Mouse (Mus musculus) mouse trophoblast stem cell (cell line): ENCODE measurements at regions not wholly inside any gene's neighbourhood (a gene's known extent, or its start where the extent isn't known, plus 50 kb on each side); places are given as distances from the start of the nearest gene placed in this dataset.
"Not testable (repeated sequence)": the region's sequence is repeated elsewhere in the genome, so short reads cannot be mapped to it uniquely, and the experiment has no call there.

Experiments
- in situ Hi-C, 2 experiments: fragments of 300-500 bp; cut with MseI, MboI; formaldehyde crosslinking; loops; 2 replicates in 1 of 2; 3 replicates in 1 of 2; pipeline ENCODE4 v1.15.1; 2025

- in situ Hi-C loops = no loop called here
Measured at GRCm38 (mm10) chr1:194565574-194565973, 52.4 kb upstream of the Plxna2 start.

DNA sequence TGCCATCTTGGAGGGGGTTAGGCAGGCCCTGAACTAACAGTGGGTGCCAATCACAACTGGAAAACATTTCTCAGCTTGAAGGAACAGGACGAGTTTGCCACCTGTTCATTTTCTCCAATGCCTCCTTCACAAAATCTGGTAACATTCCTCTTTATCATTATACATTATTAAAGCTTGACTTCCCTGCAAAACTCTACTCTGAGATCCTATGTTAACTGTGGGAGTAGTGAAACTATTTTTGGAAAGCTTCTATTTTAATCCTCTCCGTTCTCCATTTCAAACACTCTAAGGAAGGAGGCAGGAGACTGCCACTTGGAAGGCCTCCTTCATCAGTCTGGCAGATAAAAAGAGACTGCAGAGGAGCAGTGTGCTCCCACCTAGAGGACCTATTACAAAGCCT, 54.1 kb upstream of the Plxna2 start:
- in situ Hi-C loops = no loop called here

GRCm38 (mm10) chr1:194561098-194561497, 56.9 kb upstream of the Plxna2 start:
- in situ Hi-C loops = no loop called here

GRCm38 (mm10) chr1:194548661-194549060, 69.4 kb upstream of the Plxna2 start:
- in situ Hi-C loops = no loop called here

- in situ Hi-C loops = no loop called here
Measured at GRCm38 (mm10) chr1:194548243-194548642, 69.8 kb upstream of the Plxna2 start.

DNA sequence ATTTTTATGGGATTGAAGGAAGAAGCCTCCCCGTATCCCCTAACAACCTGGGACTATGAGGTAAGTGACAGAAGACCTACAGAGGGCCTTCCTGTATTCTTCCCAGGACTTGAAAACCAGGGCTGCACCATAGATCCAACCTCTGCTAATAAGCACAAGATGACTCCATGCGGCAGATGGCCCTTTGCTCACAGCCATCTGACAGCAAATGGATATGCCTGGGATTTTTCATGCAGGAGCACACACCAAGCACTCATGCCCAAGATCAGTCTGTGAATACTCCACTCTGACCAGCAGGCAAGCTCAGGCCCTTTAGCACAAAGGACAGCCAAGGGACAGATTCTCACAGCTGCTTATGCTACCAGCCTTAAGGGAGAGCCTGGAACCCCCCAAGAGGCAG, 77.1 kb upstream of the Plxna2 start:
- in situ Hi-C loops = no loop called here

DNA sequence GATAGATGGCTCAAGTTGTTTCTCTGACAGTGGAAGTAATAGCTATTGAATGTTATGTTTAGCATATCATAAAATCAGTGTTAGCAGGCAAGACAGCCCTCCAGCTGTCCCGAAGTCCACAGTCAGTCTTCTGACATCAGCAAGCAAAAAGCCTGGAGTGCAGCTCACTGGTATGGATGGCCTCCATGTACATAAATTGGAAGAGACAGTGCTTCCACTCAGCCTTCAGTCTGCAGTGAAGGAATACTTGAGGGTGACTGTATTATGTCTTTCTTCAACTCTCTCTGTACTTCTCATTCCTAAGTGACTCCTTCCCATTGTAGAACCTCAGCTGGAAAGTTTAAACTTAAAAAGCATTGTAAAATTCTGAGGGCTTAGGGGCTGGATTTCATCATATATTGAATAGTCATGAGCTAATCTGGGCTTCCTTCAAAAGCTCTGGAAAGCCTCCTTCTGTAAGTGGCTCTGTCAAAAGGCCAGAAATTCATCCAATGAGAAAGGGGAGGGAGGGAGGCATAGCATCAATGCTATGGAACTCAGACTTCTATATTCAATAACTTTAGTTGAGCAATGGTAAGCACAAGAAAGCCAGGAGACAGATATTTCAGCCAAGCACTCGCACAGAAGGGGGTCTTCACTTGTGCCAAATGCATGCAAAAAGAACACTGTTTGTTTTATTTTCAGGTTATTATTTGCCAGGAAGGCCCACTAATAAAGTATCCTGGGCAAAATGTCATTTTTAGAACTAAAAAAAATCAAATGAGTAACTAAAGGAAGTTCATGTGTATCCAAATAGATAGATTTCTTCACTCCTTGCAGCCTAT, 90.5 kb upstream of the Plxna2 start:
- in situ Hi-C loops = no loop called here

DNA sequence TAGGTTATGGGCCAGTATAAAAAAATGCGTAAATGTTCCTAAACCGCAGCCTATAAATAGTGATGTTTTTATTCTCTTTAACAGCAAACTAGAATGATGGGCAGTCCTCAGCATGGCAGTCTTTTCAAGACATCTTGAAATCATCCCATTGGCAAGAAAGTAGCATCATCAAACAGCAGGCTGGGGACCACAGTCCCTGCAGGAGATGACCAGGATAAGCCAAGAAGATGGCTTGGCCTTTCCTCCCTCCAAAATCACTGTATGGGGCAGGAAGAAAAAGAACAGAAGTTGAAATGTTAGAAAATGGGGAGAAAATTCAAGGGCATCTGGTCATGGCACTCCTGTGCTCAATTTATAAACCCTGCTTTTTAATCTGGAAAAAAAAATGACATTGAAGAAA, 93.0 kb upstream of the Plxna2 start:
- in situ Hi-C loops = no loop called here

- in situ Hi-C loops = no loop called here
Measured at GRCm38 (mm10) chr1:194521216-194521615, 96.8 kb upstream of the Plxna2 start.

GRCm38 (mm10) chr1:194519509-194520220, 98.4 kb upstream of the Plxna2 start:
- in situ Hi-C loops = no loop called here

DNA sequence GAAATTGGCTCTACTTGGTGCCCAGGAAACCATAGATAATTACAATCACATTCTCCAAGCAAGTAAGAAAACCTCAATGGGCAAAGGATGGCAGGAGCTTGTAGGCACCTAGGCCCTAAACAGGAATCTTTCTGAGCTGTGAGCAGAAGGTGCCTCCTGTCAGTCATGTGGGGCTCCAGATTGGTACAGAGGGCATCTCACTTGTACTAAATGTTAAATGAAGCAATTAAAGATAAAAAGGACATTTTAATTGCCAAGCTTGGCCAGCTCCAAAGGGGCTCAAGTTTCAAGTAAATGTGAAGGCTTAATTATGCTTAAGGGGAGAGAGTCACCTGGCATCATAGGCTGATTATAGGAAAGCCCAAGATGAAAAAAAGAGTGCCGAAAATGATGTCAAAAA, 101.9 kb upstream of the Plxna2 start:
- in situ Hi-C loops = no loop called here

DNA sequence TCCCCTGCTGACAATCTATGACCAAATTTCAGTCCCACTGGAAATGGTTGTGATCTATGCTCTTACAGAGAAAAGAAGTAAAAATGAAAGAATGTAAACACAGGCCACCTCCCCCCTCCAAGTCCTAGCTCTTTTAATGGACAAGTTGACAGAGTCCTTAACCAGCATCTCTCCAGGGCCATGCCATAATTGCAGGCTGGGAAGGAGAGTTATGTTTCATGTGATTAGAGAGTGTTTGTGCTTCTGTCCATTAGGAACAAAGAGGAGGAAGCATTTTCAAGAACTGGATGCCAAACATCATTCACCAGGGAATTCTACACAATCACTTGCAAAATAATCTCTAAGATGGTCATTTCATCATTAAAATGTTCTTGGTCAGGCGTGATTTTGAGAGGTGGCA, 109.7 kb upstream of the Plxna2 start:
- in situ Hi-C loops = no loop called here

GRCm38 (mm10) chr1:194505826-194506225, 112.2 kb upstream of the Plxna2 start:
- in situ Hi-C loops = no loop called here

DNA sequence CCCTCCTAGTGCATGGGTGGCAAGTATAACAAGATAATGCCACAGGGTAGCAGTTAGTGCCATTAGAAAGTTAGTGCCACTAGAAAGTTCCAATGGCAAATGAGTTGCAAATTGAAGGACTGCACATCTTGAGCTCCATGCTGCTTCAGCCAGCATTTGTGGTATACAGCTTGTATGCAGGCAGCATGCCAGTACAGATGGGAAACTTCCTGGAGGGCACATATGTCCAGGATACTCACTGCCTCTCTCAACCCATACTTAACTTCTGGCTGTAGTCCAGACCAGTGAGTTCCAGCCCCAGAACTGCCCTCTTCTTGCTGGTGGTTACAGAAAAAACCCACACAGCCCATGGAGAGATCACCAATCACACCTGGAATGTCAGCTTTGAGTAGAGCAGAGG, 113.8 kb upstream of the Plxna2 start:
- in situ Hi-C loops = no loop called here

DNA sequence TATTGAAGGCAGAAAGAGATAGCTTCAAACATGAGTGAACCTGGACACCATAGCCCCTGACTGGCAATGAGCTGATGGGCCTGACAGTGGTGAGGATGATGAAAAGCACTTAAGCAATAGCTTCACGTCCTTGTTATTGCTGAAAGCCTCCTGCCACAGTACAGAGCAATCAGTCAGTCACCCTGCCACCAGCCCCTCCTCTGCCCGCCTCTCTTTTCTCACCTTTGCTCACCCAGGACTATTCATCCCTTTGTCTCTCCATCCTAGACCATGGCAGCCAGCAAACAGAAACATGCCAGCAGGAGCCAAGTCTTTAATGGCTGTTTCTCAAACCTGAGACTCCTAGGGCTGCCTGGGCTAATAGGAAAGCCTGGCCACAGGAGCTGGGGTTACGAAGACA, 114.5 kb upstream of the Plxna2 start:
- in situ Hi-C loops = no loop called here

DNA sequence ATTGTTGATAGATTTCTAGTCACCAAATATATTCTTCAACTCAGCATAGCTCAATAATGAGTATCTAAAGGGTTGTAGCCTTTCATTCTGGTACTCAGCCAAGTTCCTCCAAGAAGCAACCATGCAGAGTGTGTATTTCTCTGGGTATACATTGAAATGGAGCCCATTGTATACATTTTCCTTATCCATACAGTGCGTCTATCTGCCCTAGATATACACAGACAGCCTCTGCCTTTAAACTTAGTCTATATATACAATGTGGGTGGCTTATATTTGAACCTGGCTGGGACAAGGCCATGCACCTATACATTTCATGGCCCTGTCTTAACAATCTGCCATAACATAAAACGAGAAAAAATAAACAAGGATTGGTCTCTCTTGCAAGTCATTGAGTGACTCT, 121.6 kb upstream of the Plxna2 start:
- in situ Hi-C loops = no loop called here

DNA sequence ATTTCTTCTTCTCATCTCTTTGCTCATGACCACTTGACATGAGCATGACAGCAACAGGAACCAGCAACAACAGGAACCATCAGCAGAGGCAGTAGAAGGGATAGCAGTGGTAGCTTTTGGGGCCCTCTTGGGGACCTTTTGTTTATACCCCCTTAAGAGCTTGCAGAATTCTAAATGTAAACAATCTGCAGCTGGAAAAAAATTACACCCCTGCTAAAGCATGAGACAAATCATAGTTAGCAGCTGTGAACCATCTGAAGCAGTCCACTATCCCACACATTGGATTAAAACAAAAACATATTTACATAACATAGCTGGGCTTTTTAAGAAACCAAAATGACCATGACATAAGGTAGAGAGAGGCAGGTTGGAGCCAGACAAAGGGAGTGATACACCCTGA, 126.9 kb upstream of the Plxna2 start:
- in situ Hi-C loops = no loop called here

DNA sequence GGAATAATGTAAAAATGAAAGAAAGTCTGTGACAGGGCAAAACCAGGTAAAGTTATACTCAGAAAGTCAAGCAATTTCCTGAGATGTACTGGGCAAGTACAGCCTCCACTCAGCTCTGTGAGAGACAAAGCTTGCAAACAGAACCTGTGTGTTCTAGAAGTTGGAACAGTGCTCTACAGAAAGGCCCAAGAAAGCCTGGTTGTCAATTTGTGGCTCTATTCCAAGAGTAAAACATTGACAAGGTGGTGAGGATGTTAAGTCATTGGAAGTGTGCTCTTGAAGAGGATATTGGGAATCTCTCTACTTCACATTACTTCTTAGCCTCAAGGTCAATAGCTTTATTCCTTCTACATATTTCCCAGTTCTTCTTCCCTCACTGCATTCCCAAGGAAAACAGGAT, 129.9 kb upstream of the Plxna2 start:
- in situ Hi-C loops = no loop called here

DNA sequence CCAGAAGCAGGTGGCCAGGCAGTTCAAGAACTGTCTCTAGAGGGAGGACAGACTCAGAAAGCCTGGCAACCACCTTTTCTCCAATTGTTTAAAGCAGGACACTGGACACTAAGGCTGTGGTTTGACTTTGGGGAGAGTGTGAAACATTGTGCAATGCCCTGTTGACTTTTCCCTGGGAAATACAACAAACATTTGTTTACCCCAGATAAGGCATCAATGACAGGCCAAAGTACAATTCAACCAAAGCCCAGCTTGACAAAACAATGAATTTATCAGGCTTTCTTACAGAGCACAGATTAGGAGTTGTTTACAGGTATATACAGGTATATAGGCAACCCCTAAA, 135.3 kb upstream of the Plxna2 start:
- in situ Hi-C loops = no loop called here

GRCm38 (mm10) chr1:194482001-194482716, 135.9 kb upstream of the Plxna2 start:
- in situ Hi-C loops = no loop called here

GRCm38 (mm10) chr1:194471281-194471680, 146.7 kb upstream of the Plxna2 start:
- in situ Hi-C loops = not testable (repeated sequence)

- in situ Hi-C loops = no loop called here
Measured at GRCm38 (mm10) chr1:194452480-194452879, 165.5 kb upstream of the Plxna2 start.

DNA sequence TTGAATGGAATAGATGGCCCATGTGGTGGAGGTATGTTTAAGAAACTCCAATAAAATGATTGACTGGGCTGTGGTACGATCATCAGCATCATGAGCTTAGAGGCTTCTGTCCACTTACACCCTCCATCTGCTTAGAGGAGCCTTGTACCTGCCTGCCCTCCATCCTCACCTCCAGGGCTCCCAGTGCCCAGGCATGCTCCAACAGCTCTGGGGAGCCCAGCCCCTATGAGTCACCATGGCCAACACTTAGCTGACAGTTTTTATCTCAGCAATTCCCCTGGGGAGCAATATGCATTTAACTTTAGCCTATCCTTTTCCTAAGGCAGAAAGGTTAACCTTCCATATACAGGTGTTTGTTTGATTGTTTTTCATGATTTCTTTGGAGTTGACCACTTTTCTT, 174.3 kb upstream of the Plxna2 start:
- in situ Hi-C loops = no loop called here
